Mouse (Mus musculus) bone marrow macrophage, adult 2 months (primary cell): Measurements from ENCODE around the gene Rnf40. TPM values are rescaled to one million over a fixed set of nuclear protein-coding genes. Genes with fewer than 3 reads are reported as not detected.
"Not testable (repeated sequence)": the region's sequence is repeated elsewhere in the genome, so short reads cannot be mapped to it uniquely, and the experiment has no call there.

Experiments
- H3K27ac ChIP-seq: 2 replicates; pipeline ENCODE4 v1.5.1; 2012; ENCODE audit warnings: low read depth, low read length; ENCODE audit not compliant: insufficient read depth
- H3K4me1 ChIP-seq: 2 replicates; pipeline ENCODE4 v1.6.1; 2012; ENCODE audit warnings: low read length; ENCODE audit not compliant: control insufficient read depth, insufficient read depth
- H3K4me3 ChIP-seq: 2 replicates; pipeline ENCODE4 v1.5.1; 2012; ENCODE audit warnings: mild to moderate bottlenecking, low read length, moderate library complexity; ENCODE audit not compliant: insufficient read depth
- CTCF ChIP-seq: IDR thresholded peaks from 2 replicates; pipeline ENCODE4 v1.5.1; 2012; ENCODE audit warnings: low read depth, mild to moderate bottlenecking, low read length, moderate library complexity
- POLR2A ChIP-seq: IDR thresholded peaks from 2 replicates; pipeline ENCODE4 v1.6.1; 2012; ENCODE audit warnings: mild to moderate bottlenecking, low read depth, low read length, borderline replicate concordance
- polyA plus RNA-seq: library from polyadenylated mRNA; stranded (reverse); fragments of >200 nt; gene quantifications from 2 replicates; pipeline ENCODE4 v1.2.4, GENCODE M21; 2012; ENCODE audit not compliant: missing spikeins, insufficient read depth, insufficient read length

Gene Rnf40
- polyA plus RNA-seq, 1 experiment: 42.3 TPM

DNA sequence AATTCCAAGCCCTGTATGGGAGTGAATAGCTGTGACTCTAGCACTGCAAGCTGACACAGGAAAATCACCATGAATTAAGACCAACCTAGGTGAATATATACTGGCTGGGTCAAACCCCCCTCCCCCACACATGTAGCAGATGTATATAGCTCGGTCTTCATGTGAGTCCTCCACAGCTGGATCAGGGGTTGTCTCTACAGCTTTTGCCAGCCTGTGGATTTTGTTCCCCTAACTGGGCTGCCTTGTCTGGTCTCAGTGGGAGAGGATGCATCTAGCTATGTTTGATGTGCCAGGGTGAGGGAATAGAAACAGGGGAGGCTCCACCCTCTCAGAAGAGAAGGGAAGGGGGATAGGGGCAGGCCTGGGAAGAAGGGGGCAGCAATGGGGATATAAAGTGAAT is 27.8 kb downstream of the Rnf40 start:
- Histone ChIP-seq H3K27ac (no peak overlapping the region), H3K4me3 (no peak overlapping the region), H3K4me1 (peaks cover 2% of the 10 kb centered on the region; the same call in 1 of the 2 replicates)
- no peak for TF ChIP-seq CTCF
- TF ChIP-seq POLR2A: no peak

DNA sequence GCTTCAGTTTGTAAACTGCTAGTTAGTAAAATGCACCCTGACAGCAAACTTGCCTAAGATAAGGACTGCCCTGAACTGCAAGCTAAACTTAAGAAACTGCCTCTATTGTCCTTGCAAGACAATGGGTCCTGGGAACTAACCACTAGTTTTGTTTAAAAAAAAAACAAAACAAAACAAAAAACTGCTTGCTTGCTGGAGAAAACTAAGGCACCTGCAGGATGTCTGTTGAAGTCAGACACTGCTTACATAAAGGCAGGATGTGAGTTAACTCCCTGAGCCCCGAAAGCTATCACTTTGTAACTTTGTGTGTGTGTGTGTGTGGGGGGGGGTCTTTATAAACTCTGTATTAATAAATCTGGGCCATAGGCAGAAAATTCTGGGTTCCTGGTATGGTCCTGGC is 28.3 kb downstream of the Rnf40 start:
- peaks cover 2% of the 10 kb centered on the region; the same call in 1 of the 2 replicates for H3K4me1 ChIP-seq
- H3K4me3 ChIP-seq: no peak overlapping the region
- no peak overlapping the region for H3K27ac ChIP-seq
- no peak for TF ChIP-seq POLR2A
- TF ChIP-seq CTCF: no peak

DNA sequence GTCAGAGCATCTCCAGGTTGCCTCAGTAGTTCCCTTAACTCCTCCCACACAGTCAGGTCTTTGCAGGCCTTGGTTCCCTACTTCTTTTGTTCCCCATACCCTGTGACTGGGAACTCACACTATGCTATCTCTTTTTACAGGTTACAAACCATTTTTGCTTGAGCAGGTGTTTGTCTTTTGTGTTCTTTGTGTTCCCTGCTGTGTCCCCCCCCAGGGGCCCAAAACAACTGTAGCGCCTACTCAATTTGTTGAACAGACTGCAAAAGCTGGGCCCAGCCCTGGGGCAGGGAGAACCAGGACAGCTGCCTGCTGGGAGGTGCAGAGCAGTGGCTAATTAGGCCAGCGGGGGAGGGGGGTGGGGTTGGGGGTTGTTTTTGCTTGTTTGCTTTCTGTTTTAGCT is 29.4 kb downstream of the Rnf40 start:
- no peak for TF ChIP-seq POLR2A
- no peak for TF ChIP-seq CTCF
- Histone ChIP-seq H3K4me1 (peaks cover 2% of the 10 kb centered on the region; the same call in 1 of the 2 replicates), H3K4me3 (no peak overlapping the region), H3K27ac (no peak overlapping the region)

DNA sequence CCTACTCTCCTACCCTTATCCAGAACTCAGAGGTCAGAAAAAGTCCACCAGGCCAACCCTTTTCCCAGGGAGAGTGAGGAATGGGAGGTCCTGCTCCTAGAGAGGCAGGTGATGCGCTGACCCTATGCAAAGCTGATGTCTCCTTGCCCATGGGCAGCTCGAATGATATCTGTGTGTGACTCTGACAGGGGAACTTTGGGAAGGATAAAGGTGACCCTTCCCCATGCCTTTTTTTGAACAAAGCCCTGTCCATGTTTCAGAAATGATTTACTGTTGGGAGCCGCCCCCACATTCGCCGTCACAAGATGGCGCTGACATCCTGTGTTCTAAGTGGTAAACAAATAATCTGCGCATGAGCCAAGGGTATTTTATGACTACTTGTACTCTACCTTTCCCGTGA is 29.8 kb downstream of the Rnf40 start:
- H3K4me1 ChIP-seq, H3K27ac ChIP-seq, H3K4me3 ChIP-seq: not testable (repeated sequence)

DNA sequence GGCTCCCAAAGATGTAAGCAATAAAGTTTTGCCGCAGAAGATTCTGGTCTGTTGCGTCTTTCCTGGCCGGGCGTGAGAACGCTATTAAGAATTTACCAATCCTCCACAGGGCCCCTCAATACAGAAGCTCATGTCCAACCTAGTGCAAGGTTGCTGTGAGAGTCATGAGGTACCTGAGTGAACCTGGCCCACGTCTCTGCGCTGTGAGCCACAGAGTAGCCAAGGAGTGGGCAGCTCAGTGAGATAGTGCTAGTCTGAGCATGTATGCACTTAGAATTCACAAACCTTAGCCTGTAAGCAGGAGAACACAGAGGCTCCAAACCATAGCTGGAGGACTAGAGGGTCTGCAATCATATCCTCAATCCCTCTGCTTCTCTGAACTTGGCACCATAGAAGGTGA is 37.5 kb downstream of the Rnf40 start:
- TF ChIP-seq POLR2A: no peak
- no peak overlapping the region for H3K4me3 ChIP-seq
- peaks cover 9% of the 10 kb centered on the region for H3K4me1 ChIP-seq
- no peak overlapping the region for H3K27ac ChIP-seq

DNA sequence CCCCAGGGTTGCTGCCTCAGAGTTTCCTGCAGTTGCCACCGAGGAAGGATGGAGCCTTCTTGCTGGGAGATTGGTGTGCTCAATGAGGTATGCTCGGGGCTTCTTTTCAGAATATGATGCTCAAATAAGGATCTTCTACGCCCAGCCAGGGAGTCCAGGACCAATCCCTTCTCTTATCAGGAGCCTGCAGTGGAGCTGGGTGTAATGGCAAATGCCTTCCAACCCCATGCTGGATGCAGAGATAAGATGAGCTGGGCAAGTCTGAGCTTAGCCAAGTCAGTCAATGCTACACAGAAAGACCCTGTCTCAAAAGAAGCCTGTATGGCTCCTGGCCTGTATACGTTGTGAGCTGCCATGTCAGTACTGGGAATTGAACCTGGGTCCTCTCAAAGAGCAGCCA is 37.9 kb downstream of the Rnf40 start:
- peaks cover 9% of the 10 kb centered on the region for H3K4me1 ChIP-seq
- no peak for TF ChIP-seq CTCF
- H3K27ac ChIP-seq: no peak overlapping the region
- H3K4me3 ChIP-seq: no peak overlapping the region

DNA sequence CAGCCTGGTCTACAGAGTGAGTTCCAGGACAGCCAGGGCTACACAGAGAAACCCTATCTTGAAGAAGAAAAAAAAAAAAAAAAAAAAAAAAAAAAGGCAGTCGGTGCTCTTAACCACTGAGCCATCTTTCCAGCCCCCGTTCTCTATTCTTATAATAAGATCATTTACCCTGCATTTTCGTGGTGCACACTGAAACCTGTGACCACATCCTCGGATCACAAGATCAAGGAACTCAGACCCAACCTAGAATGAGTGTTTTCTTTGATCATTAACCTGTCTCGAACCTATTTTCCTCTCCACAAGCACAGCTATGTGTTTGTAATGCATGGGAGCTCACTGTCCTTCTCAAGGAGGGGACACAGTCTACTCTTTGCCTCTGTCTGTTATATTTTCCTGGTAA is 40.1 kb downstream of the Rnf40 start:
- no peak for TF ChIP-seq POLR2A
- Histone ChIP-seq H3K4me3 (no peak overlapping the region), H3K27ac (no peak overlapping the region), H3K4me1 (peaks cover 9% of the 10 kb centered on the region)

DNA sequence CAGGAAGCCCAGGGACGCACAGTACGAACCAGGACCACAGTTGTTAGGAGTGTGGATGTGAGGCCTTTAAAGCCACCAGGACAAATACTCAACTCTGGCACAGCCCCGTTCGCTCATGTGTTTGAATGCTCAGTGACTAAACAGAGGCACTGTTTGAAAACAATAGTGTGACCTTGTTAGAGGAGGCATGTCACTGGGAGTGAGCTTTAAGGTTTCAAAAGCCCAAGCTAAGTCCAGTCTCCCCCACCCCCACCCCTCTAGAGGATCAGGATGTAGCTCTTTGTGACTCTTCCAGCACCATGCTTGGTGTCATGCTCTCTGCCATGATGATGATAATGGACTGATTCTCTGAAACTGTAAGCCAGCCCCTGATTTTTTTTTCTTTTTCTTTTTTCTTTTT is 42.8 kb downstream of the Rnf40 start:
- H3K4me1 ChIP-seq: peaks cover 9% of the 10 kb centered on the region
- TF ChIP-seq CTCF (no peak), POLR2A (no peak)
- H3K4me3 ChIP-seq: no peak overlapping the region
- no peak overlapping the region for H3K27ac ChIP-seq

DNA sequence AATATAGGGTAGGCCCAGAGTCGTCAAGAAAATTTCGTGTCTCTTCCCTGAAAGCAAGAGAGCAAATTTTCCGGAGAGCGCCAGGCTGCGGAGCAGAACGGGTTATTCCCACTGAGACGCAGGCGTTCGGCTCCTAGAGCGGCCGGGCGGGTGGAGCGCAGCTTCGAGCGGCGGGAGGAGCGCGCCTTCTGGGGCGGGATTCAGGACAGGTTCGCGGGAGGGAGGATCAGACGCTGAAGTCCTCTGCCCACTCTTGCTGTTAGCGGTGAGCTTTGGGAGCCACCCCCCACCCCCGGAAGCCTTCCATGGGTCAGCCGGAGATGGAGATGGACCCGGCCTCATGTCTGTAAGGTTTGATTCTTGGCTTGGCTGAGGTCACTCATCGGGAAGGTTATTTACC is 48.4 kb downstream of the Rnf40 start:
- no peaks in the 10 kb centered on the region for H3K4me1 ChIP-seq
- H3K27ac ChIP-seq: no peak overlapping the region
- no peak for TF ChIP-seq POLR2A
- TF ChIP-seq CTCF: no peak
- peak overlapping the region; percentile 42 for H3K4me3 ChIP-seq

DNA sequence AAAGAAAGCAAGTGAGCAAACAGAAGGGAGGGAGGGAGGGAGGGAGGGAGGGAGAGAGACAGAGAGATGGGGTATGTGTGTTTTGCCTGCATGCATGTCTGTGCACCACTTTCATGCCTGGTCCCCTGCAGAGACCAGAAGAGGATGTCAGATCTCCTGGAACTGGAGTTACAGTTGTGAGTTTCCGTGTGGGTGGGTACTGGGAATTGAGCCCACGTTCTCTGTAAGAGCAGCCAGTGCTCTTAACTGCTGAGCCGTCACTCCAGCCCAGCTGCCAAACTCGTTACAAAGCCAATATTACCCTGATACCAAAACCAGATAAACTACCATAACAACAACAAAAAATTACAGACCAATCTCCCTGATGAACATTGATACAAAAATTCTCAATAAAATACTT is 52.7 kb downstream of the Rnf40 start:
- Histone ChIP-seq H3K27ac (no peak overlapping the region), H3K4me1 (no peaks in the 10 kb centered on the region), H3K4me3 (no peak overlapping the region)
- no peak for TF ChIP-seq CTCF
- no peak for TF ChIP-seq POLR2A

DNA sequence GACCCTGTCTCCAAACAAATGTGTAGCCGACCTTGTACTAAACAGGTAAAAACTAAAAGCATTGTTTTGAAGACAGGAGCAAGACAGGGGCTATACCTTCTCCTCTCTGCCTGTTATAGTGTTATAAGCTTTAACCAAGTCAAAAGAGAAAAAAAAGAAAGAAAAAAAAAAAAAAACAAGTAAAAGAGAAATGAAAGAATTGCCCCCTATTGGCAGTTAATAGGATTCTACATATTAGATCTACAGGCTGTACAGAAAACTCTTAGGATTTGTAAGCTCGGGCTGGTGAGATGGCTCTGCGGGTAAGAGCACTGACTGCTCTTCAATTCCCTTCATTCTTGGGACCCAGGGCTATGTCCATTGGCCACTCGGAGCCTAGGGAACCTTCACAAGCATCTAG is 53.7 kb downstream of the Rnf40 start:
- H3K27ac ChIP-seq: no peak overlapping the region
- no peak overlapping the region for H3K4me3 ChIP-seq
- H3K4me1 ChIP-seq: no peaks in the 10 kb centered on the region
- no peak for TF ChIP-seq POLR2A
- TF ChIP-seq CTCF: no peak

DNA sequence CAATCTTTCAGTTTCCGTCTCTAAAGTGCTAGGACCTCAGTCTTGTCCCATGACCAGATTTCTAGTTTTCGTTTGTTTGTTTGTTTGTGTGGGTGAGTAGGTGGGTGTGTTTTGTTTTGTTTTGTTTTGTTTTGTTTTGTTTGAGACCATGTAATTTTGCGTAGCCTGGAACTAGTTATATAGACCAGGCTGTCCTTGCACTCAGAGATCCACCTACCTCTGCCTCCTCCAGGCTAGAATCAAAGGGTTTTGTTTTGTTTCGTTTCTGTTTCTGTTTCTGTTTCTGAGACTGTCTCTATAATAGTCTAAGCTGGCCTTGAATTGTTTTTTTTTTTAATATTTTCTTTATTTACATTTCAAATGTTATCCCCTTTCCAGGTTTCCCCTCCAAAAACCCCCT is 57.8 kb downstream of the Rnf40 start:
- no peak overlapping the region for H3K4me3 ChIP-seq
- TF ChIP-seq POLR2A: no peak
- TF ChIP-seq CTCF: no peak
- no peak overlapping the region for H3K27ac ChIP-seq
- no peaks in the 10 kb centered on the region for H3K4me1 ChIP-seq

DNA sequence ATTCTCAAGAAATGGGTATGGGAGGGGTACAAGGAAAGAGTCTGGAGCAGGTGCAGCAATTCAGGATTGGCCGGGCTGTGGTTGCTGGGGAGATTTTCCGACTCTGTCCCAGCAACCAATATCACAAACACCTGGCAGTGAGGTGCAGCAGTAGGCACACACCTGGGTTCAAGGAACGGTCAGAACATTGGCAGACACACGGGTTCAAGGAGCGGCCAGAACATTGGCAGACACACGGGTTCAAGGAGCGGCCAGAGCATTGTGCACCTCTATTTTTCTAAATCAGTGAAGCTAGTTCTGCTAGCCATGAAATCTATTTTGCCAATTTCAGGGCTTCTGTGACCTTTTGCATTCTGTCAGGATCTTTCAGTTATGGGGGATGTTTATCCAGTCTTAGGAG is 59.0 kb downstream of the Rnf40 start:
- H3K4me3 ChIP-seq, H3K4me1 ChIP-seq: not testable (repeated sequence)

More for the DNA sequence above, 59.0 kb downstream of the Rnf40 start:
- H3K27ac ChIP-seq: not testable (repeated sequence)
